ENCODE assay signal across 8 mouse cellular contexts in genomic region chr13:92794462-92795214, GRCm38 (mm10). TPM values are rescaled to one million over a fixed set of nuclear protein-coding genes. Genes with fewer than 3 reads are reported as not detected.
DNase-seq lines count a peak whose midpoint lies in the region; ATAC-seq and TF ChIP-seq lines count a peak whose summit lies in the region.

Gene Thbs4, minus strand, starts transcription at chr13:92794818.

- WGBS in cerebellum, adult 2 months = 6% methylated on average over 32 of the region's 45 CpGs
- WGBS in midbrain, postnatal 0 days = 9% methylated on average over 36 of the region's 45 CpGs

- DNase-seq in cerebellum, adult 2 months = peak; percentile 10 to 15
- DNase-seq in cerebellum, adult 9-11 months = no peak
- DNase-seq in thymus, postnatal 4 days = peak; percentile 13
- no peak for DNase-seq in thymus, postnatal 10 days (ENCODE audit: low spot score in 2 of 2)
- DNase-seq in kidney, postnatal 4 days = peak; percentile 44 to 59
- no peak for DNase-seq in midbrain, postnatal 0 days (ENCODE audit: low spot score)
- no peak for DNase-seq in frontal cortex, postnatal 14 days (ENCODE audit: low spot score in 2 of 2)
- DNase-seq in adrenal gland, adult (ENCODE audit: inconsistent age in 2 of 2, low spot score in 1 of 2) = no peak

- H3K9ac ChIP-seq in midbrain, postnatal 0 days (replicated peaks; ENCODE audit: low read length, poor library complexity, severe bottlenecking) = peak within 1 kb of the TSS; percentile 19; the same call in 1 of the 2 replicates

- TF ChIP-seq POLR2A in cerebellum, adult 2 months (IDR thresholded peaks at IDR 0.05; ENCODE audit: borderline replicate concordance, insufficient read depth, low read length) = no peak

- H3K27me3 ChIP-seq in cerebellum, adult 2 months (ENCODE audit: control insufficient read depth, insufficient read depth, low read length) = no peaks in the 10 kb centered on the region
- H3K27me3 ChIP-seq in midbrain, postnatal 0 days (ENCODE audit: insufficient read depth, low read length) = peaks cover 10% of the 10 kb centered on the region; the same call in 1 of the 2 replicates

- no peaks in the 10 kb centered on the region for H3K4me1 ChIP-seq in cerebellum, adult 2 months (ENCODE audit: control insufficient read depth, insufficient read depth, low read length)
- H3K4me1 ChIP-seq in midbrain, postnatal 0 days (ENCODE audit: insufficient read depth, low read length) = no peaks in the 10 kb centered on the region

- peak within 1 kb of the TSS; percentile 57 for H3K4me2 ChIP-seq in midbrain, postnatal 0 days (ENCODE audit: low read depth, low read length, poor library complexity, severe bottlenecking)

- no peak within 1 kb of the TSS for H3K27ac ChIP-seq in cerebellum, adult 2 months (ENCODE audit: insufficient read depth, low read length)
- no peak within 1 kb of the TSS for H3K27ac ChIP-seq in midbrain, postnatal 0 days (ENCODE audit: low read depth, low read length)

- 0 out of 2 replicates have a peak, but pooled peaks have one; percentile 52 for ATAC-seq in midbrain, postnatal 0 days (ENCODE audit: low FRiP score)

- TF ChIP-seq CTCF in cerebellum, adult 2 months (IDR thresholded peaks at IDR 0.05; ENCODE audit: borderline replicate concordance, insufficient read depth, low read depth, low read length) = no peak
- TF ChIP-seq CTCF in midbrain, postnatal 0 days (IDR thresholded peaks at IDR 0.05) = no peak

- H3K4me3 ChIP-seq in cerebellum, adult 2 months (replicated peaks; ENCODE audit: insufficient read depth, low read depth, low read length) = no peak within 1 kb of the TSS
- H3K4me3 ChIP-seq in midbrain, postnatal 0 days (ENCODE audit: low read depth, low read length) = peak within 1 kb of the TSS; percentile 35

- H3K9me3 ChIP-seq in midbrain, postnatal 0 days (ENCODE audit: low read length) = no peaks in the 10 kb centered on the region

- H3K36me3 ChIP-seq in midbrain, postnatal 0 days (ENCODE audit: insufficient read depth, low read length) = no peaks in the 10 kb centered on the region

RNA-seq across cellular contexts. Expression of gene Thbs4, which starts in this region (rescaled TPM):
- 0.24 and 0.26 TPM in 2 replicates for polyA plus RNA-seq in cerebellum, adult 2 months (2012; rRNA removed)
- 0.93 and 0.94 TPM in 2 replicates for total RNA-seq in midbrain, postnatal 0 days (2014; rRNA removed)
- 1.5 and 1.7 TPM in 2 replicates for polyA plus RNA-seq in midbrain, postnatal 0 days (2015; fragmentation: Nextera tagmentation; extraction: Ambion mirVana)

Comparison
In these comparisons a context has a peak if more than half of its experiments do, and no peak if none do; other contexts are left out.
1. DNase-seq: peak in thymus, postnatal 4 days (single experiment) and kidney, postnatal 4 days (2 of 2); none in cerebellum, adult 9-11 months (single experiment), thymus, postnatal 10 days (0 of 2), midbrain, postnatal 0 days (single experiment), frontal cortex, postnatal 14 days (0 of 2) and adrenal gland, adult (0 of 2).
2. Peak in DNase-seq in cerebellum, adult 2 months; RNA of the gene not detected or under 1 TPM.